Mouse (Mus musculus): ENCODE results near the gene Cdip1. TPM values are rescaled to one million over a fixed set of nuclear protein-coding genes. Genes with fewer than 3 reads are reported as not detected.

Cdip1 gene
- polyA plus RNA-seq, 1 experiment from 2014 or later, result 50.3 TPM

- Histone ChIP-seq H3K4me2 (ENCODE audit: low read depth, low read length) (peak within 1 kb of the TSS; percentile 80), H3K4me1 (ENCODE audit: insufficient read depth) (peaks cover 22% of the 10 kb centered on the region), H3K27me3 (ENCODE audit: insufficient read depth, low read length) (no peaks in the 10 kb centered on the region), H3K36me3 (replicated peaks; ENCODE audit: insufficient read depth, low read length) (peaks cover 12% of the 10 kb centered on the region), H3K4me3 (ENCODE audit: low read depth, low read length) (peak within 1 kb of the TSS; percentile 79), H3K9me3 (ENCODE audit: low read length) (no peaks in the 10 kb centered on the region), H3K27ac (ENCODE audit: low read depth) (peak within 1 kb of the TSS; percentile 67), H3K9ac (replicated peaks) (peak within 1 kb of the TSS; percentile 81)
- 16% methylated on average over 33 of the region's 33 CpGs for WGBS (ENCODE audit: insufficient replicate concordance)
- TF ChIP-seq EP300 (IDR thresholded peaks at IDR 0.05; ENCODE audit: low read depth) (0 out of 2 replicates have a peak, but pooled peaks have one; percentile 36), CTCF (IDR thresholded peaks at IDR 0.05; ENCODE audit: low read depth) (0 out of 2 replicates have a peak, but pooled peaks have one; percentile 1)
- peak; percentile 84 for ATAC-seq
- DNase-seq, result peak; percentile 80
Observed at GRCm38 (mm10) chr16:4718753-4719518, 71.2 kb downstream of the Cdip1 start, which contains the start of gene Nmral1. Nmral1 (minus strand) TSS chr16:4719356.

- WGBS (ENCODE audit: insufficient replicate concordance), result 43% methylated on average over 3 of the region's 3 CpGs
- peak overlapping the region; percentile 81 for H3K9ac ChIP-seq (replicated peaks)
- no peaks in the 10 kb centered on the region for H3K9me3 ChIP-seq (ENCODE audit: low read length)
- no peak for DNase-seq
- H3K36me3 ChIP-seq (replicated peaks; ENCODE audit: insufficient read depth, low read length), result peaks cover 17% of the 10 kb centered on the region
- peak overlapping the region; percentile 79 for H3K4me3 ChIP-seq (ENCODE audit: low read depth, low read length)
- H3K4me2 ChIP-seq (ENCODE audit: low read depth, low read length), result peak overlapping the region; percentile 80
- H3K27ac ChIP-seq (ENCODE audit: low read depth), result 0 out of 2 replicates have a peak overlapping the region, but pooled peaks have one; percentile 67
- no peak for ATAC-seq
- H3K4me1 ChIP-seq (ENCODE audit: insufficient read depth), result peaks cover 16% of the 10 kb centered on the region
- no peaks in the 10 kb centered on the region for H3K27me3 ChIP-seq (ENCODE audit: insufficient read depth, low read length)
- TF ChIP-seq EP300 (IDR thresholded peaks at IDR 0.05; ENCODE audit: low read depth) (no peak), CTCF (IDR thresholded peaks at IDR 0.05; ENCODE audit: low read depth) (no peak)
Observed at GRCm38 (mm10) chr16:4717866-4718265, 72.2 kb downstream of the Cdip1 start.

GRCm38 (mm10) chr16:4713861-4714710 is 76.0 kb downstream of the Cdip1 start:
- H3K9ac ChIP-seq (replicated peaks), result no peak overlapping the region
- H3K4me3 ChIP-seq (ENCODE audit: low read depth, low read length), result no peak overlapping the region
- DNase-seq (no peak), ATAC-seq (no peak)
- H3K27ac ChIP-seq (ENCODE audit: low read depth), result no peak overlapping the region
- no peaks in the 10 kb centered on the region for H3K27me3 ChIP-seq (ENCODE audit: insufficient read depth, low read length)
- no peaks in the 10 kb centered on the region for H3K9me3 ChIP-seq (ENCODE audit: low read length)
- TF ChIP-seq CTCF (IDR thresholded peaks at IDR 0.05; ENCODE audit: low read depth) (no peak), EP300 (IDR thresholded peaks at IDR 0.05; ENCODE audit: low read depth) (no peak)
- H3K4me2 ChIP-seq (ENCODE audit: low read depth, low read length), result no peak overlapping the region
- peaks cover 29% of the 10 kb centered on the region for H3K36me3 ChIP-seq (replicated peaks; ENCODE audit: insufficient read depth, low read length)
- 83% methylated on average over 17 of the region's 17 CpGs for WGBS (ENCODE audit: insufficient replicate concordance)
- peaks cover under 1% of the 10 kb centered on the region; the same call in 1 of the 2 replicates for H3K4me1 ChIP-seq (ENCODE audit: insufficient read depth)

- Histone ChIP-seq H3K27me3 (ENCODE audit: insufficient read depth, low read length) (no peaks in the 10 kb centered on the region), H3K4me1 (ENCODE audit: insufficient read depth) (no peaks in the 10 kb centered on the region), H3K36me3 (replicated peaks; ENCODE audit: insufficient read depth, low read length) (peaks cover 53% of the 10 kb centered on the region), H3K9ac (replicated peaks) (no peak overlapping the region), H3K9me3 (ENCODE audit: low read length) (no peaks in the 10 kb centered on the region), H3K4me3 (ENCODE audit: low read depth, low read length) (no peak overlapping the region), H3K27ac (ENCODE audit: low read depth) (no peak overlapping the region), H3K4me2 (ENCODE audit: low read depth, low read length) (no peak overlapping the region)
- ATAC-seq (no peak), DNase-seq (no peak)
- no peak for TF ChIP-seq CTCF (IDR thresholded peaks at IDR 0.05; ENCODE audit: low read depth)
- no peak for TF ChIP-seq EP300 (IDR thresholded peaks at IDR 0.05; ENCODE audit: low read depth)
- WGBS (ENCODE audit: insufficient replicate concordance), result 95% methylated on average over 4 of the region's 4 CpGs
Observed at GRCm38 (mm10) chr16:4711173-4711572, 78.9 kb downstream of the Cdip1 start.

- H3K9me3 ChIP-seq (ENCODE audit: low read length), result no peaks in the 10 kb centered on the region
- H3K27me3 ChIP-seq (ENCODE audit: insufficient read depth, low read length), result no peaks in the 10 kb centered on the region
- H3K4me3 ChIP-seq (ENCODE audit: low read depth, low read length), result no peak overlapping the region
- 69% methylated on average over 4 of the region's 4 CpGs for WGBS (ENCODE audit: insufficient replicate concordance)
- 0 out of 2 replicates have a peak, but pooled peaks cover 2% of the 10 kb centered on the region for H3K4me1 ChIP-seq (ENCODE audit: insufficient read depth)
- no peak overlapping the region for H3K27ac ChIP-seq (ENCODE audit: low read depth)
- no peak for DNase-seq
- TF ChIP-seq EP300 (IDR thresholded peaks at IDR 0.05; ENCODE audit: low read depth) (no peak), CTCF (IDR thresholded peaks at IDR 0.05; ENCODE audit: low read depth) (no peak)
- H3K4me2 ChIP-seq (ENCODE audit: low read depth, low read length), result no peak overlapping the region
- no peak for ATAC-seq
- H3K36me3 ChIP-seq (replicated peaks; ENCODE audit: insufficient read depth, low read length), result peaks cover 78% of the 10 kb centered on the region
- no peak overlapping the region for H3K9ac ChIP-seq (replicated peaks)
Observed at GRCm38 (mm10) chr16:4705541-4705940, 84.6 kb downstream of the Cdip1 start.

GRCm38 (mm10) chr16:4702646-4703045 is 87.4 kb downstream of the Cdip1 start:
- TF ChIP-seq CTCF (IDR thresholded peaks at IDR 0.05; ENCODE audit: low read depth) (no peak), EP300 (IDR thresholded peaks at IDR 0.05; ENCODE audit: low read depth) (peak; percentile 95)
- no peak overlapping the region for H3K4me3 ChIP-seq (ENCODE audit: low read depth, low read length)
- H3K27ac ChIP-seq (ENCODE audit: low read depth), result peak overlapping the region; percentile 94
- H3K36me3 ChIP-seq (replicated peaks; ENCODE audit: insufficient read depth, low read length), result peaks cover 86% of the 10 kb centered on the region
- peak; percentile 78 for DNase-seq
- no peak overlapping the region for H3K4me2 ChIP-seq (ENCODE audit: low read depth, low read length)
- H3K9me3 ChIP-seq (ENCODE audit: low read length), result no peaks in the 10 kb centered on the region
- peak; percentile 97 for ATAC-seq
- no peaks in the 10 kb centered on the region for H3K27me3 ChIP-seq (ENCODE audit: insufficient read depth, low read length)
- H3K4me1 ChIP-seq (ENCODE audit: insufficient read depth), result 0 out of 2 replicates have a peak, but pooled peaks cover 2% of the 10 kb centered on the region
- 0 out of 2 replicates have a peak overlapping the region, but pooled peaks have one; percentile 30 for H3K9ac ChIP-seq (replicated peaks)
- WGBS (ENCODE audit: insufficient replicate concordance), result 63% methylated on average over 1 of the region's 1 CpGs
